Mouse (Mus musculus) intestine, embryonic 15.5 days (tissue): ENCODE data around the gene Rasal3. TPM values are rescaled to one million over a fixed set of nuclear protein-coding genes. Genes with fewer than 3 reads are reported as not detected.

Experiments used
- ATAC-seq: fragments of 200-750 bp; cut with Nextera tagmentation; 2 replicates; pipeline ENCODE4 v1.8.0; 2017; ENCODE audit warnings: moderate TSS enrichment, moderate library complexity
- H3K27ac ChIP-seq: fragments of 300-500 bp; sonication (generic); 2 replicates; pipeline ENCODE4 v1.5.1; 2015; ENCODE audit warnings: mild to moderate bottlenecking, inconsistent platforms
- H3K27me3 ChIP-seq: fragments of 300-500 bp; sonication (generic); replicated peaks from 2 replicates; pipeline ENCODE4 v1.6.1; 2015; ENCODE audit warnings: inconsistent platforms
- H3K36me3 ChIP-seq: fragments of 300-500 bp; sonication (generic); 2 replicates; pipeline ENCODE4 v1.6.1; 2015; ENCODE audit warnings: inconsistent platforms
- H3K4me1 ChIP-seq: fragments of 300-500 bp; sonication (generic); replicated peaks from 2 replicates; pipeline ENCODE4 v1.6.1; 2015; ENCODE audit warnings: inconsistent platforms
- H3K4me2 ChIP-seq: fragments of 300-500 bp; sonication (generic); replicated peaks from 2 replicates; pipeline ENCODE4 v1.6.1; 2015; ENCODE audit warnings: mild to moderate bottlenecking, inconsistent platforms
- H3K4me3 ChIP-seq: fragments of 300-500 bp; sonication (generic); replicated peaks from 2 replicates; pipeline ENCODE4 v1.5.1; 2015; ENCODE audit warnings: inconsistent platforms
- H3K9ac ChIP-seq: fragments of 300-500 bp; sonication (generic); 2 replicates; pipeline ENCODE4 v1.6.1; 2015; ENCODE audit warnings: inconsistent platforms
- H3K9me3 ChIP-seq: fragments of 300-500 bp; sonication (generic); 2 replicates; pipeline ENCODE4 v1.6.1; 2016; ENCODE audit warnings: inconsistent platforms
- WGBS: fragments of 180-500 bp; shearing (Covaris S2); methylation state at CpG from one replicate; pipeline ENCODE4 v1.1.7; 2015; 5-methylcytosine and 5-hydroxymethylcytosine counted together
- polyA plus RNA-seq: library from polyadenylated mRNA; unstranded; fragments of >200 nt; fragmentation: Nextera tagmentation; extraction: Ambion mirVana; gene quantifications from 2 replicates; pipeline ENCODE4 v1.2.1, GENCODE M21; 2015

The Rasal3 gene
- polyA plus RNA-seq, 1 experiment from 2014 or later: 1.7 TPM

DNA sequence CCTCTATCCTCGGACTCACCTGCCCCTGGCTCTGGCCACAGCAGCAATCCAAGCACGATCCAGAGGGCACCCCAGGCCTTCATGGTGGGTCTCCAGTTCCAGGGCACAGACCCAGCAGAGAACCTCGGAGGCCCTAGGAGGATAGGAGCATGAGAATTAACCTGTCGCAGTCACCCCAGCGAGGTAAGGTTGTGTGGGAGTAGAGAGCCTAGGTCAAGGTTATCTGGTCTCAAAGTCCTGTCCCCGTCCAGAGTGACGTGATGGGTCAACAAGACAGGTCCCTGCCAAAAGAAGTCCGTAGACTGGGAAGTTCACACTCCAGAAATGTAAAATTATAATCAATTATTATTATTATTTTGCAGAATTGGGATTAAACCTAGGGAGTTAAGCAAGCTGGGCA lies 17.4 kb upstream of the Rasal3 start:
- H3K4me3 ChIP-seq: no peak overlapping the region
- no peaks in the 10 kb centered on the region for H3K4me1 ChIP-seq
- H3K27me3 ChIP-seq: peaks cover 8% of the 10 kb centered on the region
- no peak for ATAC-seq
- H3K9ac ChIP-seq: no peak overlapping the region
- WGBS: 80% methylated on average over 8 of the region's 8 CpGs
- no peak overlapping the region for H3K4me2 ChIP-seq
- H3K27ac ChIP-seq: no peak overlapping the region
- no peaks in the 10 kb centered on the region for H3K36me3 ChIP-seq
- H3K9me3 ChIP-seq: no peaks in the 10 kb centered on the region

- Histone ChIP-seq H3K4me3 (no peak overlapping the region), H3K9ac (no peak overlapping the region), H3K36me3 (no peaks in the 10 kb centered on the region), H3K27me3 (peaks cover 15% of the 10 kb centered on the region), H3K27ac (no peak overlapping the region), H3K9me3 (no peaks in the 10 kb centered on the region), H3K4me1 (no peaks in the 10 kb centered on the region), H3K4me2 (no peak overlapping the region)
- ATAC-seq: no peak
- 44% methylated on average over 2 of the region's 2 CpGs for WGBS
These were observed 16.6 kb upstream of the Rasal3 start for GRCm38 (mm10) chr17:32419989-32420388.

DNA sequence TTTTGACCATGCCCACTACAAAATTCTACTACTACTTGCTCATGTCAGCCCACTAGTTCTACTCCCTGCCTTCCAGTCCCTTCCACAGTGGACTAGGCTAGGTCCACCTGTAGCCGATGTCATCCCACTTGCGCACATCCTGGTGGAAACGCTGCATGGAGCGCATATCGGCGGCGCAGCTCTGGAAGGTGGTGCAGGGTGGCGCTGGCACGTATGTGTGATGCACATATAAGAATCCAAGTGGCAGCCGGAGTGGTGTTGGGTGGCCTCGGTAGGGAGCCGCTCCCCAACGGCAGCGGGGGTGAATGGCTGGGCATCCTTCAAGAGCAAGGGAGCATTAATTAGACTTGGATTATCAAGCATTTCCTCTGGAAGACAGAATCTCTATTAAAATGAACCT lies 13.4 kb upstream of the Rasal3 start:
- WGBS: 92% methylated on average over 14 of the region's 14 CpGs
- Histone ChIP-seq H3K9me3 (no peaks in the 10 kb centered on the region), H3K9ac (no peak overlapping the region)

DNA sequence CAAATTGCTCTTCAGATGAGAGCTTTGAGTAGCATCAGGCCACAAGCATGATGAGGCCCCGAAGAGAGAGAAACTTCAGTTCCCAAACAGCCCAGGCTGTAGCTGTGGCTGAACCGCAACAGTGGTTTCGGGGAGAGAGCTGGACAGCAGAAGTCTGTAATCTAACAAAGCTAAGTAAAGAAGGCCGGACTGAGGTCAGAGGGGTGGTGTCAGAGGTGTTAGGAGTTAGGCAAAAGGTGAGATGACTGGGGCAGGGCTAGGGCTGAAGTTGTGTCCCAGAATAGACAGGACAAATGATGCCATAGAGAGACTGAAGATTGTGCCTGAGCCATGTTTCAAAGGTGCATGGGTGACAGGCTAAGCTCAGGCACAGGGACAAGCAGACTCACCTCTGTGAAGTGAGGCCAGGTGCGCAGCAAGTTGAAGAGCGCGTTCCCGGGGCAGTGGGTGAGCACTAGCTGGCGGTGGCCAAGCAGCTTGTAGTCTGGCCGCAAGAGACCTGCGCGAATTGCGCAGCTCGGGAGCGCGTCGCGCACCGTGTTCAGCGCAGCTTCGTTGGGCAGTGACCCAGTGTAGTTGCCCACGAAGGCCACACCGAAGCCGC lies 12.1 kb upstream of the Rasal3 start:
- Histone ChIP-seq H3K9me3 (no peaks in the 10 kb centered on the region), H3K36me3 (no peaks in the 10 kb centered on the region), H3K4me3 (no peak overlapping the region), H3K4me2 (no peak overlapping the region), H3K9ac (no peak overlapping the region), H3K4me1 (no peaks in the 10 kb centered on the region), H3K27ac (no peak overlapping the region), H3K27me3 (peaks cover 15% of the 10 kb centered on the region)
- WGBS: 29% methylated on average over 24 of the region's 24 CpGs
- ATAC-seq: no peak

More for the DNA sequence above, 13.4 kb upstream of the Rasal3 start:
- no peak for ATAC-seq
- Histone ChIP-seq H3K4me3 (no peak overlapping the region), H3K4me2 (no peak overlapping the region), H3K4me1 (no peaks in the 10 kb centered on the region), H3K36me3 (no peaks in the 10 kb centered on the region), H3K27me3 (peaks cover 15% of the 10 kb centered on the region), H3K27ac (no peak overlapping the region)

DNA sequence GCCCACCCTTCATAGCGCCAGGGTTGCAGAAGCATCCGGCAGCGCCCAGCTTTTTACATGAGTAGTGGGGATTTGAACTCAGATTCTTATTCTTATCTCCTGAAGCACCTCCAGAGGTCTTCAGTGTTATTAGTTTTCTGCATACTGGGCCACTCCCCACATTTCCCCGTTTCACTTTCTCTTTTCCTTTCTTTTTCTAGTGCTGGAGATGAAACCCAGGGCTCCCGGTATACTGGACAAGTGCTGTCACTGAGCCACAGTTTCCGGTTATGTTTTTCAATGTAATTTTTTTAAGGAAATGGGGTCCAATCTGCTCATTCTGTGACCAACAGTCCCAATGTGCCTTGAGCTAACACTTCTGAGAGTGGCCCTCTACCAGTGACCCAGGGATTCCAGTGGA lies 8.5 kb upstream of the Rasal3 start:
- Histone ChIP-seq H3K4me1 (no peaks in the 10 kb centered on the region), H3K36me3 (no peaks in the 10 kb centered on the region), H3K4me3 (no peak overlapping the region), H3K4me2 (no peak overlapping the region), H3K27me3 (peaks cover 15% of the 10 kb centered on the region), H3K9me3 (no peaks in the 10 kb centered on the region), H3K9ac (no peak overlapping the region), H3K27ac (no peak overlapping the region)
- no peak for ATAC-seq
- WGBS: 87% methylated on average over 6 of the region's 6 CpGs

GRCm38 (mm10) chr17:32402779-32403157 lies 615 bp downstream of the Rasal3 start:
- H3K36me3 ChIP-seq: no peaks in the 10 kb centered on the region
- no peak overlapping the region for H3K9ac ChIP-seq
- H3K27ac ChIP-seq: no peak overlapping the region
- no peaks in the 10 kb centered on the region for H3K9me3 ChIP-seq
- H3K4me2 ChIP-seq: no peak overlapping the region
- 66% methylated on average over 11 of the region's 11 CpGs for WGBS
- H3K4me1 ChIP-seq: no peaks in the 10 kb centered on the region
- H3K27me3 ChIP-seq: peaks cover 10% of the 10 kb centered on the region
- H3K4me3 ChIP-seq: peak overlapping the region; percentile 3; the same call in 1 of the 2 replicates
- ATAC-seq: no peak

DNA sequence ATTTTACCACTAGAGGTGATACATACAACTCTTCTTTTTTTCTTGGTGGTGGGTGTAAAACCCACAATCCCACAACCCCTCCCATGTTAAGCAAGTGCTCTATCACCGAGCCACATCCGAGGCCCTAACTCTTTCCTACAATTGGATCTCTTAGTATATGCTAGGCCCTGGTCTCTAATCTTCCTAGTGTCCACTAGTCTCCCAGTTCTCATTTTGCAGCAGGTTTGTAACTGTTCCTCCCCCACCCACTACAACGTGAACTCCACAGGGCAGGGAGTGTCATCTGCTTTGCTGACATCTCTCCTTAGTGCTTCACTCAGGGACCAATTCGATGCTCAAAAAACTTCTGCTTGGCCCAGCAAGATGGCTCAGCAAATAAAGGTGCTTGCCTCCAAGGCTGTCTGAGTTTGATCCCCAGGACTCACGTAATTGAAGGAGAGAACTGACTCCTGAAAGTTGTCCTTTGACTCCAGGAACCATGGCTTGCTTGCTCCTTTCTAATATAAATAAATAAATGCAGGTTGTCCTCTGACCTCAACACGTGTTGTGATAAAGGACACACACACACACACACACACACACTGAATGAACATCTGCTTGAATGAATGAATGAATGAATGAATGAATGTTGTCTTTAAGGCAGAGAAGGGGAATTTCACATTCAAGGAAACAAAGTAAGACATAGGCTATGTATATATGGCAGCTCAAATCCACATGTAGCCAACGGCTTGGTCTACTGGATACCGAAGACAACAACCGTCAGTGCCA lies 1.2 kb downstream of the Rasal3 start:
- Histone ChIP-seq H3K27ac (no peak overlapping the region), H3K9ac (no peak overlapping the region), H3K9me3 (no peaks in the 10 kb centered on the region), H3K4me1 (no peaks in the 10 kb centered on the region), H3K36me3 (no peaks in the 10 kb centered on the region), H3K4me3 (no peak overlapping the region), H3K4me2 (no peak overlapping the region), H3K27me3 (peaks cover 15% of the 10 kb centered on the region)
- WGBS: 77% methylated on average over 9 of the region's 9 CpGs
- ATAC-seq: no peak

DNA sequence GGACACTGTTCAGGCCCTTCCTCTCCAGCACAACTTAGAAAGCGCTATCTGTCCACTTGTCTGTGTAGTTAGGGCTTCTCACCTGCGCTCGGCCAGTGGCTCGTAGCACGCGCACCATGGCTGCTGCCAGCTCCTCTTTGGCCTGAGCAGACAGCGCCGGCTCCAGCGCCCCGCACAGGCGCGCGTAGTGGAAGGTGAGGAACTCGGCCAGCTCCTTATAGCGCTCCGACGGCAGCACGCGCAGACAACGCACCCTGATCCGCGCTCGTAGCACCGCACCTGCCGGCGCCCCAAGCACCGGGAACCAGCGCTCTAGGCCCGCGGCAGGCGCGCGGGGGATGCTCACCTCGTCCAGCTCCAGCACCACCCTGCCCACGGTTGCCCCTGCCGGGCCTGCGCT lies 7.1 kb downstream of the Rasal3 start:
- peaks cover 71% of the 10 kb centered on the region for H3K27me3 ChIP-seq
- 5% methylated on average over 37 of the region's 37 CpGs for WGBS
- H3K9me3 ChIP-seq: no peaks in the 10 kb centered on the region
- no peak overlapping the region for H3K27ac ChIP-seq
- no peak for ATAC-seq
- H3K4me2 ChIP-seq: peak overlapping the region; percentile 52
- no peak overlapping the region for H3K9ac ChIP-seq
- no peaks in the 10 kb centered on the region for H3K36me3 ChIP-seq
- H3K4me1 ChIP-seq: 0 out of 2 replicates have a peak, but pooled peaks cover 5% of the 10 kb centered on the region
- 0 out of 2 replicates have a peak overlapping the region, but pooled peaks have one; percentile 16 for H3K4me3 ChIP-seq

- no peak for ATAC-seq
- Histone ChIP-seq H3K4me2 (no peak overlapping the region), H3K27ac (no peak overlapping the region), H3K36me3 (no peaks in the 10 kb centered on the region), H3K4me3 (no peak overlapping the region), H3K4me1 (0 out of 2 replicates have a peak, but pooled peaks cover 5% of the 10 kb centered on the region), H3K9ac (no peak overlapping the region), H3K27me3 (peaks cover 73% of the 10 kb centered on the region), H3K9me3 (no peaks in the 10 kb centered on the region)
- WGBS: 86% methylated on average over 10 of the region's 10 CpGs
These were observed 9.4 kb downstream of the Rasal3 start for GRCm38 (mm10) chr17:32393944-32394343.

- 0% methylated on average over 25 of the region's 44 CpGs for WGBS
- no peaks in the 10 kb centered on the region for H3K36me3 ChIP-seq
- H3K27ac ChIP-seq: peak within 1 kb of the TSS; percentile 79
- peak within 1 kb of the TSS; percentile 96 for H3K4me2 ChIP-seq
- H3K4me3 ChIP-seq: peak within 1 kb of the TSS; percentile 73
- H3K9ac ChIP-seq: peak within 1 kb of the TSS; percentile 81
- peaks cover 9% of the 10 kb centered on the region; the same call in 1 of the 2 replicates for H3K4me1 ChIP-seq
- peaks cover 32% of the 10 kb centered on the region for H3K27me3 ChIP-seq
- H3K9me3 ChIP-seq: no peaks in the 10 kb centered on the region
- ATAC-seq: peak; percentile 92
These were observed 14.2 kb downstream of the Rasal3 start, which contains the start of gene Wiz for GRCm38 (mm10) chr17:32389101-32389659. TSS of gene Wiz (minus strand) at chr17:32389439.

DNA sequence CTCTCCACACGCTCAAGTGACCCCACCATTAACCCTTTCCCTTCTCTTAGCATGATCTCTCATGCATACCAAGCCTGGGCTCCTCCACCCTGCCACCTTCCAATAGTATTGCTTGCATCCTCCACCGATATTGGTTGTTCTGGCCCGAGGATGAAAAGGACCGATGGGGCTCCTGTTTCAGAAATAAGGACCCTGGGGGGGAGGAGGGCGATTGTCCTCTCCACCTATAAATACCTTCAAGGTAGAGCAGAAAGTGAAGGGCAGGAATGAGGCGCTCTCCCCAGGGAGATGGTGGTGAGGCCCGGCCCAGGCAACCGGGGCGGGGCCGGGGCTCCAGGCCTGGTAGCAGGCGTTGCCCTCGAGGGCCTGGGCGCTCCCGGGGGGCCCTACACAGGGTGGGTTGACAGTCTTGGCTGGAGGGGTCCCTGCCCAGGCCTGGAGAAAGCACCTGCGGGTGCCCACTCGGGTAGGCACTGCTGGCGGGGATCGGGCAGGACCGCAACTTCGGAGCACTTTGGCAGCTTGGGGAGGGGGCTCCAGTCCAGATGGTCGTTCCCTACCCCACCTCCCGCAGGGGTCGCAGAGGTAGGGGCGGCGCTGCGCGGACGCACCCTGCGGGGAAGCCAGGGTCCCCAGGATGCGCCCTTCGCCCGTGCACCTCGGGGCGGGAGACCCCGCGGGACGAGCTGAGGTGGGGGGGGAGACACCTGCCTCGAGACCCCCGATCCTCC lies 14.8 kb downstream of the Rasal3 start:
- ATAC-seq: peak; percentile 79
- Histone ChIP-seq H3K9ac (peak overlapping the region; percentile 81), H3K4me3 (peak overlapping the region; percentile 73), H3K27ac (peak overlapping the region; percentile 79; the same call in 1 of the 2 replicates), H3K4me1 (peaks cover 9% of the 10 kb centered on the region; the same call in 1 of the 2 replicates), H3K27me3 (peaks cover 26% of the 10 kb centered on the region), H3K36me3 (0 out of 2 replicates have a peak, but pooled peaks cover 6% of the 10 kb centered on the region), H3K9me3 (no peaks in the 10 kb centered on the region), H3K4me2 (peak overlapping the region; percentile 96)
- 1% methylated on average over 39 of the region's 39 CpGs for WGBS

GRCm38 (mm10) chr17:32387986-32388369 lies 15.4 kb downstream of the Rasal3 start:
- peak overlapping the region; percentile 73 for H3K4me3 ChIP-seq
- ATAC-seq: no peak
- no peak overlapping the region for H3K27ac ChIP-seq
- peak overlapping the region; percentile 96 for H3K4me2 ChIP-seq
- H3K9ac ChIP-seq: 0 out of 2 replicates have a peak overlapping the region, but pooled peaks have one; percentile 28
- H3K36me3 ChIP-seq: 0 out of 2 replicates have a peak, but pooled peaks cover 7% of the 10 kb centered on the region
- H3K27me3 ChIP-seq: peaks cover 20% of the 10 kb centered on the region
- 36% methylated on average over 7 of the region's 7 CpGs for WGBS
- H3K9me3 ChIP-seq: no peaks in the 10 kb centered on the region
- H3K4me1 ChIP-seq: peaks cover 9% of the 10 kb centered on the region; the same call in 1 of the 2 replicates
